Mouse (Mus musculus): ENCODE data around the gene Atp2b2.

DNA sequence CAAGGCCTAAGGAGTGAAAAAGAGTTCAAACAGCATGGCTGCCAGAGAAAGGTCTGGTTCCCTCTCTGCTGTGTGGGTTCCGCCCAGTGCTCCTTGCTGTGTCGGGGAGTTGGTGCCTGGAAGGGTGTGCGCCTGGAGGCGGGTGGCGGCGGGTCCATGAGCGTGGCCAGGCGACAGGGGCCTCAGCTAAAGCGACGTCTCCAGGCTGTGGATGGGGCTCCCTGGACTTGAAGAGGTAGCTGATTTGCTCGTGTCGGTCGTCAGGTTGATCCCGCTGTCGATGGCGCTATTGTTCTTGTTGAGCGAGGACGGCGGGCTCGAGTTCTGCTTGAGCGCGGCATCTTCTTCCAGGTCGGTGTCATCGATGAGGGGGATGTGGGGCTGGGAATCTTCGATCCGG, 294.1 kb downstream of the Atp2b2 start:
- TF ChIP-seq CTCF (IDR thresholded peaks at IDR 0.05; ENCODE audit: low read depth) (no peak), EP300 (IDR thresholded peaks at IDR 0.05; ENCODE audit: low read depth) (no peak)

All from liver, embryonic 14.5 days (tissue).